Mouse (Mus musculus) embryonic stem cell, embryonic (primary cell): ENCODE results near the gene Slc10a7.

ENCODE experiments used
- CTCF ChIA-PET, 4 experiments: fragments of 300-600 bp in 2 of 4; fragments of 350-600 bp in 2 of 4; sonication (Branson Sonifier 250); formaldehyde crosslinking; loops; one replicate each; lab custom pipeline; 2022; ENCODE audit warnings: inconsistent platforms in 2 of 4; lab: Charles Lee
- POLR2A ChIA-PET, 4 experiments: fragments of 300-600 bp in 2 of 4; fragments of 350-600 bp in 2 of 4; sonication (Branson Sonifier 250); formaldehyde crosslinking; loops; one replicate each; lab custom pipeline; 2022; ENCODE audit warnings: antibody characterized with exemption in 4 of 4, inconsistent platforms in 1 of 4; lab: Charles Lee

The Slc10a7 gene

GRCm38 (mm10) chr8:78633012-78633411 is 123.9 kb downstream of the Slc10a7 start:
- ChIA-PET CTCF (interaction anchor here in 1 of 4 experiments (0.5 to 0.7 kb wide), 3 partner anchors 62 to 856 kb away, joined by 4 to 7 read pairs (median 6); no protein-coding TSS in a partner anchor), POLR2A (interaction anchor here in 1 of 4 experiments (1.1 kb wide), 1 partner anchor 48 kb away, joined by 4 read pairs; no protein-coding TSS in a partner anchor)

- CTCF ChIA-PET = interaction anchor here in 1 of 4 experiments (0.7 kb wide), 1 partner anchor 49 kb away, joined by 3 read pairs; no protein-coding TSS in a partner anchor
- POLR2A ChIA-PET = interaction anchor here in 2 of 4 experiments (0.6 to 1.5 kb wide), 3 partner anchors 9 to 755 kb away, joined by 3 to 7 read pairs (median 3); no protein-coding TSS in a partner anchor
Measured at GRCm38 (mm10) chr8:78634018-78634417, 124.9 kb downstream of the Slc10a7 start.

- ChIA-PET CTCF (interaction anchor here in 1 of 4 experiments (0.7 kb wide), 1 partner anchor 50 kb away, joined by 3 read pairs; no protein-coding TSS in a partner anchor), POLR2A (interaction anchor here in 2 of 4 experiments (0.6 to 1.5 kb wide), 4 partner anchors 10 to 754 kb away, joined by 3 to 7 read pairs (median 3); no protein-coding TSS in a partner anchor)
Measured at GRCm38 (mm10) chr8:78634523-78635240, 125.5 kb downstream of the Slc10a7 start.

- ChIA-PET CTCF (no interaction called here), POLR2A (interaction anchor here in 2 of 4 experiments (0.6 to 1.5 kb wide), 4 partner anchors 10 to 660 kb away, joined by 3 to 7 read pairs (median 3); no protein-coding TSS in a partner anchor)
Measured at GRCm38 (mm10) chr8:78635241-78635771, 126.2 kb downstream of the Slc10a7 start.

- POLR2A ChIA-PET = interaction anchor here in 2 of 4 experiments (0.6 to 1.9 kb wide), 7 partner anchors 11 to 190 kb away, joined by 3 to 5 read pairs (median 4); no protein-coding TSS in a partner anchor
- CTCF ChIA-PET = interaction anchor here in 1 of 4 experiments (0.6 kb wide), 1 partner anchor 165 kb away, joined by 3 read pairs; no protein-coding TSS in a partner anchor
Measured at GRCm38 (mm10) chr8:78641919-78642318, 132.8 kb downstream of the Slc10a7 start.

GRCm38 (mm10) chr8:78642376-78642775 is 133.2 kb downstream of the Slc10a7 start:
- ChIA-PET POLR2A (interaction anchor here in 1 of 4 experiments (0.6 to 2.6 kb wide), 8 partner anchors 11 to 365 kb away, joined by 3 to 8 read pairs (median 4); no protein-coding TSS in a partner anchor), CTCF (interaction anchor here in 3 of 4 experiments (0.6 to 1.0 kb wide), 4 partner anchors 10 to 734 kb away, joined by 3 to 4 read pairs (median 3); no protein-coding TSS in a partner anchor)

GRCm38 (mm10) chr8:78647000-78647656 is 138.0 kb downstream of the Slc10a7 start:
- ChIA-PET CTCF (interaction anchor here in 1 of 4 experiments (1.0 kb wide), 1 partner anchor 8 kb away, joined by 3 read pairs; no protein-coding TSS in a partner anchor), POLR2A (interaction anchor here in 3 of 4 experiments (1.0 to 1.7 kb wide), 7 partner anchors 8 to 63 kb away, joined by 3 to 7 read pairs (median 3); no protein-coding TSS in a partner anchor)

GRCm38 (mm10) chr8:78647846-78648245 is 138.7 kb downstream of the Slc10a7 start:
- POLR2A ChIA-PET = interaction anchor here in 3 of 4 experiments (1.1 to 1.7 kb wide), 3 partner anchors 21 to 64 kb away, joined by 3 to 7 read pairs (median 4); no protein-coding TSS in a partner anchor

GRCm38 (mm10) chr8:78648918-78649317 is 139.8 kb downstream of the Slc10a7 start:
- ChIA-PET CTCF (interaction anchor here in 2 of 4 experiments (0.6 to 1.1 kb wide), 2 partner anchors 8 to 239 kb away, joined by 5 to 6 read pairs; no protein-coding TSS in a partner anchor), POLR2A (interaction anchor here in 1 of 4 experiments (0.6 kb wide), 1 partner anchor 69 kb away, joined by 3 read pairs; no protein-coding TSS in a partner anchor)

More at GRCm38 (mm10) chr8:78647846-78648245, 138.7 kb downstream of the Slc10a7 start:
- CTCF ChIA-PET = interaction anchor here in 1 of 4 experiments (1.1 kb wide), 1 partner anchor 9 kb away, joined by 5 read pairs; no protein-coding TSS in a partner anchor

GRCm38 (mm10) chr8:78651670-78652069 is 142.5 kb downstream of the Slc10a7 start:
- CTCF ChIA-PET = no interaction called here
- POLR2A ChIA-PET = interaction anchor here in 2 of 4 experiments (1.2 to 2.0 kb wide), 2 partner anchors 48 to 68 kb away, joined by 3 to 5 read pairs; no protein-coding TSS in a partner anchor

GRCm38 (mm10) chr8:78655351-78656045 is 146.4 kb downstream of the Slc10a7 start:
- CTCF ChIA-PET = interaction anchor here in 3 of 4 experiments (0.5 to 1.1 kb wide), 3 partner anchors 9 to 118 kb away, joined by 3 read pairs; no protein-coding TSS in a partner anchor

GRCm38 (mm10) chr8:78656700-78657370 is 147.7 kb downstream of the Slc10a7 start:
- ChIA-PET POLR2A (interaction anchor here in 1 of 4 experiments (1.0 kb wide), 1 partner anchor 72 kb away, joined by 3 read pairs; no protein-coding TSS in a partner anchor), CTCF (interaction anchor here in 1 of 4 experiments (1.4 kb wide), 1 partner anchor 8 kb away, joined by 5 read pairs; no protein-coding TSS in a partner anchor)

More at GRCm38 (mm10) chr8:78655351-78656045, 146.4 kb downstream of the Slc10a7 start:
- POLR2A ChIA-PET = interaction anchor here in 2 of 4 experiments (0.6 to 1.4 kb wide), 3 partner anchors 8 to 71 kb away, joined by 3 read pairs; no protein-coding TSS in a partner anchor

- ChIA-PET CTCF (interaction anchor here in 1 of 4 experiments (0.6 kb wide), 1 partner anchor 401 kb away, joined by 3 read pairs; no protein-coding TSS in a partner anchor), POLR2A (interaction anchor here in 1 of 4 experiments (1.0 kb wide), 1 partner anchor 11 kb away, joined by 3 read pairs; no protein-coding TSS in a partner anchor)
Measured at GRCm38 (mm10) chr8:78658172-78658571, 149.0 kb downstream of the Slc10a7 start.

GRCm38 (mm10) chr8:78659617-78660187 is 150.6 kb downstream of the Slc10a7 start:
- ChIA-PET POLR2A (interaction anchor here in 2 of 4 experiments (0.8 to 1.3 kb wide), 3 partner anchors 9 to 17 kb away, joined by 3 read pairs; no protein-coding TSS in a partner anchor), CTCF (interaction anchor here in 1 of 4 experiments (0.6 kb wide), 1 partner anchor 33 kb away, joined by 3 read pairs; no protein-coding TSS in a partner anchor)

- POLR2A ChIA-PET = interaction anchor here in 1 of 4 experiments (0.5 to 1.5 kb wide), 2 partner anchors 55 to 160 kb away, joined by 3 to 5 read pairs; no protein-coding TSS in a partner anchor
- CTCF ChIA-PET = no interaction called here
Measured at GRCm38 (mm10) chr8:78664306-78664940, 155.3 kb downstream of the Slc10a7 start.
